Mouse (Mus musculus) mesoderm, embryonic 11.5 days (tissue): ENCODE measurements around the gene Wdr47.
"Not testable (repeated sequence)": the region's sequence is repeated elsewhere in the genome, so short reads cannot be mapped to it uniquely, and the experiment has no call there.

Source experiments
- DNase-seq: peaks from one replicate; pipeline ENCODE4 v3.0.0-alpha.2; 2012; ENCODE audit warnings: low read depth, low spot score

Wdr47 gene

GRCm38 (mm10) chr3:108590786-108591529 is at the start of gene Wdr47:
Wdr47 (plus strand) TSS chr3:108591279.
- DNase-seq: peak; percentile 97

DNA sequence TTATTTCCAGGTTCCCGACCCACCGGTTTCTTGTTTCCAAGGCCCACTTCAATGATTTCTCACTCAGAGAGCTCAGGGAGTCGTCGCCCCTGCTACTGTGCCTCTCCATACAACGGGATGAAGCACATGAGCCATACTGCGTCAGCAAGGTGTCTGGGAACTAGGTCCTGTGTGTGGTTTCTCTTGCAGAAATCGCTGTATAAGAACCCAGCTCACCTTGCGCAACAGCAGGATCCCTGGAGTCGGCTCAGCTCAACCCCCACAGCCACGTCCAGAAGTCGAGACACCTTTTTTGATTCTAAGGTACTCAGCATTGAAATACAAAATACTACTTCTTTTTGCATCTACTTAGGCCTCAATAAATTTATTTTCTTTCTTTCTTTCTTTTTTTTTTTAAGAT is 48.8 kb upstream of the Wdr47 start:
- no peak for DNase-seq

DNA sequence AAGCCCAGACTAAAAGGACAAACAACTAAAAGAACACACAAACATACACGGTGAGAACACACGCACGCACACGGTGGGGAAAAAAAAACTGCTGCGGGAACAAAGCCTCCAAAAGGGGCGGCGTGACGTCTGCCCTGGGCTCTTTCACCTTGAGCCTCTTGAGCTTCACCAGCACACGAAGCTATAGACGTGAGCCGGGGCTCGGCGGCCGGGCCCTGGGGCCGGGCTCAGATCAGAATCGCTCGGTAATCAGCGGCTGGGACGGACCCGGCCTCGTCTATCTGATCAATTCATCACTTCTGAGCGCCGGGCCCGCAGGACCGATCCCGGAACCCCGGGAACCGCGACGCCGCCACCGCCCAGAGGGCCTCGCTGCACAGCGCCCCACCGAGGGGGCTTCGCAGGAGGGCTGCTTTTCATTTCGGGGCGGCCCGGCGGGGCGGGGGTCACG is 36.9 kb upstream of the Wdr47 start:
- no peak for DNase-seq

- DNase-seq: peak; percentile 95
Observed at GRCm38 (mm10) chr3:108554587-108555312, 36.3 kb upstream of the Wdr47 start.

- DNase-seq: no peak
Observed at GRCm38 (mm10) chr3:108557888-108558287, 33.2 kb upstream of the Wdr47 start.

GRCm38 (mm10) chr3:108562133-108562730 is 28.8 kb upstream of the Wdr47 start, which contains the start of gene Tmem167b:
Tmem167b (minus strand) TSS chr3:108562466.
- peak; percentile 98 for DNase-seq

- no peak for DNase-seq
Observed at GRCm38 (mm10) chr3:108562777-108563271, 28.3 kb upstream of the Wdr47 start.

GRCm38 (mm10) chr3:108563309-108563708 is 27.8 kb upstream of the Wdr47 start:
- peak; percentile 84 for DNase-seq

DNA sequence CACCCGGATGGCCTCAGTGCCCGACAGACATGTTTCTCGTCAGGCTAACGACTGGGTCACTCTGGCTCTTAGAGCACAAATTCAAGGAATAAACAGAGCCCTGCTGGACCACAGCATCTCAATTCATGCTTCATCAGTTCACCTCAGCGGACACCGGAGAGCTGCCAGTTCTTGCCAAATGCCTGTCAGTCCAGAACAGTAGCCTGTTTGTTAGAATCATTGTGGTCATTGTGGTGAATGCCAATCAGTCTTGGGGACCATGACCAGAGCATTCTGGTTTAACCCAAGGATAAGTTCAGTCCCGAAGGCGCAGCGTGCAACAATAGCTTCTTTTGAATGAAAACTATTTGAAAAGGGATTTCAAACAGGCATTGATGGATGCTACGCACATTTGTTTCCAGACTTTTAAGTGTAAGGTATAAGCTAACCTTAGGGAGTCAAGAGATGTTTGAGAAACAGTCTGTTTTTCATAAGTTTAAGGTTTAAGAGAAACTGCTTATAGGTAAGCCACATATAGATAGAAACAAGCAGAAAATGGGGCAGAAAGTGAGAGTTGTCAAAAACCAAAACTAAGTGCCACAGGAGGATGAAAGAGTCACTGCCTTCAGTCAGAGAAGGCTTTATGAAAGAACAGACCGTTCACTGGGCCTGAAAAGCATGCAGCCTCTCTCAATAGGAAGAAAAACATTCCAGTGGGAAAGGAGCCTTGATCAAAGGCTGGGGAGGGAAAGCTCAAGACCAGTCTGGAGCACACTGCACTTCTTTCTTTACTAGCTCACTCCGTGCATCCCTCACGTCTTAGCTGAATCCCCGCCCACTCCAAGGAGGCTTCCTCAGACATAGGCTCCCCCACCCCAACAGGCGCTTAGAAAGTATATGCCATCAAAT is 22.8 kb upstream of the Wdr47 start:
- peak; percentile 62 for DNase-seq

- not testable (repeated sequence) for DNase-seq
Observed at GRCm38 (mm10) chr3:108569636-108570035, 21.4 kb upstream of the Wdr47 start.

DNA sequence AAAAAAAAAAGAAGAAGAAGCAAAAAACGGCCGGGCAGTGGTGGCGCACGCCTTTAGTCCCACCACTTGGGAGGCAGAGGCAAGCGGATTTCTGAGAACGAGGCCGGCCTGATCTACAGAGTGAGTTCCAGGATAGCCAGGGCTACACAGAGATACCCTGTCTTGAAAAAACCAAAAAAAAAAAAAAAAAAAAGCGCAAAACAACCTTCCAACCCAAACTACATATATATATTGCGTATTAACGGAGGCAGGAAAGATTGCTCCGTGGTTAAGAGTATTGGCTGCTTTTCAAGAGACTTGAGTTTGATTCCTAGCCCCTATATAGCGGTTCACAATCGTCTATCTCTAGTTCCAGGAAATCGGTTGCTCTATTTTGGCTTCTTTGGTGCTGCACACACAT is 20.3 kb upstream of the Wdr47 start:
- no peak for DNase-seq

DNA sequence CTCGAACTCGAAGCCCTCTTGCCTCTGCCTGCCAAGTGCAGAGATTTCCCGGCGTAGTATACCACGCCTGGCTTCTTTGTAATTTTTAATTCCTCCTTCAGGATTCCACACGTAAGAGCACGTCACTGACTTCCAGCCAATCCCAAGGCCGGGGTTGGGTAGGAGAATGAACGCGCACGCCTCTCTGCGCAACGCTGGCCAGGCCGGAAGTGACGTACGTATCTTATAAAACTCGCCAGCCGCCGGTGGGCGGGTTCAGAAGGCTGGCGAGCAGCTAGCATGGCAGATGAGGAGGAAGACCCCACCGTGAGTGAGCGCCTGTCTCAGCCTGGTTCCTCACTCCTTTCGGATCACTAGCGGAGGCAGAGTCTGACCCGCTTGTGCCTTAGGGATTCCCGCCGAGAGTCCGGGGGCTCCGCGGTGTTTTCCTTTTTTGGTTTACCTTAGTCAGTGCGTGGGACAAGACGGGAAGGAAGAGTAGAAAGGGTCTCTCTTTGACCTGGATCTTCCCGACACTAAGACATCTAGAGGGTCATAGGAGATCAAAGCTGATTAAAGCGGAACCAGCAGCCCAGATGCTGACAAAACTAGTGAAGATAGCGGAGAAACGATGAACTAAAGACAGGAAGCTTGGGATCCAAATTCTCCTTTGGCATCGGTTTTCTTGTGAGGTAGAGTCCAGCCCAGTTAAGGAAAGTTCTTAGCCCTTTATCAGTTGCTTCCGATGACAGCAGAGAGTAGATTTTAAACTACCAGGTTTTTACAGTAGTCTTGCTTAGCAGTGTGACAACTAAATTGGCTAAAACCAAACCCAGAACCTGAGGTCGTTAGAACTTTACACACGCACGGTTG is 19.4 kb upstream of the Wdr47 start, which contains the start of gene Taf13:
TSS of gene Taf13 (plus strand) at position 256 of the 852 bp plus-strand sequence.
- DNase-seq: peak; percentile 98

- DNase-seq: no peak
Observed at GRCm38 (mm10) chr3:108572309-108573010, 18.6 kb upstream of the Wdr47 start.

DNA sequence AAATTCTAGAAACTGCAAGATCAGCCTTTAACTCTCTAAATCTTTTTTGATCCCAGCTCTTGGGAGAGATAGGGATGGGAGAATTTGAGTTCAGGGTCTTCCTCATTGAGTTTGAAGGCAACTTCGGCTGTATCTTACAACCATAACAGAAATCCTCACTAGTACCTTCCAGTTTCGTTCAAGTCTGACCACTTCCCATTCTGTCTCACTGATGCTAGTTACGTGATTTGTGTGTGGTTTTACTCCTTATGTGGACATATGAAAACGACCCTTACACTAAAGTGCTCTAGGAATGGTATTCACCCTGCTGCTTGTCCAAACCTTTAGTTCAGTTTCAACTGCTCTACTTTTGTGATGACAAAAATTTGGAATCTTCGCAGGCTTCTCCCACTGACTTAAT is 17.1 kb upstream of the Wdr47 start:
- no peak for DNase-seq

- no peak for DNase-seq
Observed at GRCm38 (mm10) chr3:108584580-108584979, 6.5 kb upstream of the Wdr47 start.

- no peak for DNase-seq
Observed at GRCm38 (mm10) chr3:108588446-108588845, 2.6 kb upstream of the Wdr47 start.

- peak; percentile 37 for DNase-seq
Observed at GRCm38 (mm10) chr3:108591530-108592522, 747 bp downstream of the Wdr47 start.

GRCm38 (mm10) chr3:108608906-108609305 is 17.8 kb downstream of the Wdr47 start:
- DNase-seq: no peak
